Mouse (Mus musculus): ENCODE results near the gene Hsd3b7. TPM values are rescaled to one million over a fixed set of nuclear protein-coding genes. Genes with fewer than 3 reads are reported as not detected.

Gene Hsd3b7
- polyA plus RNA-seq, 1 experiment from 2014 or later: 18.7 TPM

GRCm38 (mm10) chr7:127810650-127811049, 10.2 kb downstream of the Hsd3b7 start:
- no peak overlapping the region for H3K9ac ChIP-seq (ENCODE audit: low read depth, low read length)
- no peaks in the 10 kb centered on the region for H3K9me3 ChIP-seq (ENCODE audit: control insufficient read depth, low read length)
- no peak overlapping the region for H3K4me2 ChIP-seq (replicated peaks; ENCODE audit: low read depth, low read length)
- ATAC-seq (ENCODE audit: low FRiP score, low TSS enrichment): no peak
- H3K4me3 ChIP-seq (ENCODE audit: low read length): no peak overlapping the region
- WGBS: 88% methylated on average over 10 of the region's 10 CpGs
- H3K27ac ChIP-seq (ENCODE audit: low read depth, low read length): no peak overlapping the region
- H3K27me3 ChIP-seq (ENCODE audit: control insufficient read depth, insufficient read depth, low read length): no peaks in the 10 kb centered on the region
- no peaks in the 10 kb centered on the region; the same call in 1 of the 2 replicates for H3K36me3 ChIP-seq (ENCODE audit: control insufficient read depth, insufficient read depth, low read length)
- peaks cover 2% of the 10 kb centered on the region; the same call in 1 of the 2 replicates for H3K4me1 ChIP-seq (ENCODE audit: control insufficient read depth, insufficient read depth, low read length)

DNA sequence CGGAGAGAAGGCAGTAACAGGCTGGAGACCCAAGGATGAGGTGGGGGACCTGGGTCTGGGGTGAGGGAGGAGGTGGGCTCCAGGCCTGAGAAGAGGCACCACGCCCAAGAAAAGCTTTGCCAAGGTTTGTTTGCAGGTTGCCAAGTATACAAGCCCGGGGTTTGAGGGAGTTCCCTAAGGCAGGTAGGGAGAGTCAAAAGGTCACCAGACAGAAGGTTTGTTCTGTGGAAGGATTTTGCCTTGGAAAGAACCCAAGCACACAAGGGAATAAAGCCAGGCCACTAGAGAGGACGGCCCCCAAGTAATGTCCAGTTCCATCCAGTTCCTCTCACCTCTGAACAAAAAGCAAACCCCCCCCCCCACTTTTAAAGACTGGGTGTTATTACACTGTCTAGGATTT, 10.8 kb downstream of the Hsd3b7 start:
- Histone ChIP-seq H3K4me3 (ENCODE audit: low read length) (no peak overlapping the region), H3K9me3 (ENCODE audit: control insufficient read depth, low read length) (no peaks in the 10 kb centered on the region), H3K27me3 (ENCODE audit: control insufficient read depth, insufficient read depth, low read length) (no peaks in the 10 kb centered on the region), H3K9ac (ENCODE audit: low read depth, low read length) (no peak overlapping the region), H3K27ac (ENCODE audit: low read depth, low read length) (no peak overlapping the region), H3K36me3 (ENCODE audit: control insufficient read depth, insufficient read depth, low read length) (no peaks in the 10 kb centered on the region; the same call in 1 of the 2 replicates), H3K4me2 (replicated peaks; ENCODE audit: low read depth, low read length) (no peak overlapping the region), H3K4me1 (ENCODE audit: control insufficient read depth, insufficient read depth, low read length) (peaks cover 5% of the 10 kb centered on the region; the same call in 1 of the 2 replicates)
- ATAC-seq (ENCODE audit: low FRiP score, low TSS enrichment): no peak
- 77% methylated on average over 4 of the region's 4 CpGs for WGBS

GRCm38 (mm10) chr7:127812292-127812691, 11.9 kb downstream of the Hsd3b7 start:
- Histone ChIP-seq H3K27me3 (ENCODE audit: control insufficient read depth, insufficient read depth, low read length) (no peaks in the 10 kb centered on the region), H3K9ac (ENCODE audit: low read depth, low read length) (no peak overlapping the region), H3K36me3 (ENCODE audit: control insufficient read depth, insufficient read depth, low read length) (no peaks in the 10 kb centered on the region; the same call in 1 of the 2 replicates), H3K4me1 (ENCODE audit: control insufficient read depth, insufficient read depth, low read length) (peaks cover 5% of the 10 kb centered on the region; the same call in 1 of the 2 replicates), H3K27ac (ENCODE audit: low read depth, low read length) (no peak overlapping the region), H3K4me2 (replicated peaks; ENCODE audit: low read depth, low read length) (no peak overlapping the region), H3K4me3 (ENCODE audit: low read length) (no peak overlapping the region), H3K9me3 (ENCODE audit: control insufficient read depth, low read length) (no peaks in the 10 kb centered on the region)
- ATAC-seq (ENCODE audit: low FRiP score, low TSS enrichment): no peak
- 91% methylated on average over 3 of the region's 3 CpGs for WGBS

- no peak overlapping the region for H3K4me2 ChIP-seq (replicated peaks; ENCODE audit: low read depth, low read length)
- no peak overlapping the region; the same call in 1 of the 2 replicates for H3K27ac ChIP-seq (ENCODE audit: low read depth, low read length)
- no peak overlapping the region for H3K9ac ChIP-seq (ENCODE audit: low read depth, low read length)
- H3K9me3 ChIP-seq (ENCODE audit: control insufficient read depth, low read length): no peaks in the 10 kb centered on the region
- ATAC-seq (ENCODE audit: low FRiP score, low TSS enrichment): no peak
- H3K4me1 ChIP-seq (ENCODE audit: control insufficient read depth, insufficient read depth, low read length): peaks cover 5% of the 10 kb centered on the region; the same call in 1 of the 2 replicates
- H3K4me3 ChIP-seq (ENCODE audit: low read length): no peak overlapping the region
- H3K27me3 ChIP-seq (ENCODE audit: control insufficient read depth, insufficient read depth, low read length): no peaks in the 10 kb centered on the region
- no peaks in the 10 kb centered on the region; the same call in 1 of the 2 replicates for H3K36me3 ChIP-seq (ENCODE audit: control insufficient read depth, insufficient read depth, low read length)
- 59% methylated on average over 4 of the region's 4 CpGs for WGBS
Measured at GRCm38 (mm10) chr7:127813821-127814220, 13.4 kb downstream of the Hsd3b7 start.

DNA sequence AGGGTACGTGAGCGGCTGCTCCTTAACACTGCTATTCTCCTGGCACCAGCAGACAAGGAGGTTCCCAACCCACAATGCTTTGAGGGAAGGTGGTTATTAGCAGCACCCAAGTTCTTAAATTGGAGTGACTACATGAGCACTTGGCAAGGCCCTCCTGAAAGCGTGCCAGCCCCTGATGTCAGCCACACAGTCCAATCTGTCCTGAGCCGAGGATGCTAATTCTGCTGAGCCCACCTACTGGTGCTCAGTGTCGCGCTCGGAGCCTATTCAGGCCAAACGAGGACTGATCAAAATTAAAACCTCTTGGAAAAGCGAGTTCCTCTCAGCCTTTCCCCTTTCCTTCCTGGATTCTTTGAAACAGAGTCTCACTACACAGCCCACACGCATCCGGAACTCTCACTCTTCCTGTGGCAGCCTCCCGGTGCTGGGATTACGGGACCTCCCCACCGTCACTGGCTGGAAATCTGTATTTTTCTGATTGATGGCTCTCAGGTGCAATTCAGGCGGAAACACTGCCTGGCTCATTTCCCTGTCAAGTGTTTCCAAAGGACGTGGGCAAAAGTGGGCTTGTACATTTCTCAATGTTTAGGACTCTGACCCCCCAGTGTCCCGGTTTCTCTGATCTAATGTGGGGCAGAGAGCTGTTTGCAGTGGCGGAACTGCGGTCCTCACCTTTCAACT, 14.0 kb downstream of the Hsd3b7 start:
- H3K27me3 ChIP-seq (ENCODE audit: control insufficient read depth, insufficient read depth, low read length): no peaks in the 10 kb centered on the region
- no peak overlapping the region for H3K4me2 ChIP-seq (replicated peaks; ENCODE audit: low read depth, low read length)
- H3K27ac ChIP-seq (ENCODE audit: low read depth, low read length): peak overlapping the region; percentile 17; the same call in 1 of the 2 replicates
- no peaks in the 10 kb centered on the region; the same call in 1 of the 2 replicates for H3K36me3 ChIP-seq (ENCODE audit: control insufficient read depth, insufficient read depth, low read length)
- H3K4me1 ChIP-seq (ENCODE audit: control insufficient read depth, insufficient read depth, low read length): peaks cover 5% of the 10 kb centered on the region; the same call in 1 of the 2 replicates
- H3K9me3 ChIP-seq (ENCODE audit: control insufficient read depth, low read length): no peaks in the 10 kb centered on the region
- no peak overlapping the region for H3K4me3 ChIP-seq (ENCODE audit: low read length)
- 64% methylated on average over 19 of the region's 19 CpGs for WGBS
- peak overlapping the region; percentile 18; the same call in 1 of the 2 replicates for H3K9ac ChIP-seq (ENCODE audit: low read depth, low read length)
- no peak for ATAC-seq (ENCODE audit: low FRiP score, low TSS enrichment)

DNA sequence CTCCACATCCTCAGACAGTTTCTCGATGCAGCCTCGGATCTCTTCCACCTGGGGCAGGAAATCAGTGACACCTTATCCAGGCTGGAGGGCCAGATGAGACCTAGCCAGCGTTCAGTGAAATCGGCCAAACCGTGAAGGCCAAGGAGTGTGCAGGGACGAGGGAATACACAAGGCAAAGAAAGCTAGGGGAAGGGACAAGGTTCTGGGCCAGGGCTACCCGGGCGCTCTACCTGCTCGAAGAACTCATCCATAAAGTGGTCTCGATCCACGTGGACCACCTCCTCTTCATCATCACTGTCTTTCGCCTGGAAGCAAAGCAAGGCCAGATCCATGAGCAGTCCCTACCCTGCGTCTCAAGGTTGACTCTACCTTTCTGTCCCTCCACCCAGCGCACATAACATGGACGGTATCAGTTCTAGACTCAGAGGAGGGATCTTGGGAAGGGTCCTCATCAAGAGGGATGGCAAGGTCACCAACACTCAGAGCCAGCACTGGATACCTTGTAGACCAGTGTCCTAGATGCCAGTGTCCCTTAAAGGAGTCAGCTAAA, 14.8 kb downstream of the Hsd3b7 start:
- Histone ChIP-seq H3K4me1 (ENCODE audit: control insufficient read depth, insufficient read depth, low read length) (peaks cover 5% of the 10 kb centered on the region; the same call in 1 of the 2 replicates), H3K4me2 (replicated peaks; ENCODE audit: low read depth, low read length) (no peak overlapping the region), H3K9me3 (ENCODE audit: control insufficient read depth, low read length) (no peaks in the 10 kb centered on the region), H3K9ac (ENCODE audit: low read depth, low read length) (peak overlapping the region; percentile 18; the same call in 1 of the 2 replicates), H3K36me3 (ENCODE audit: control insufficient read depth, insufficient read depth, low read length) (no peaks in the 10 kb centered on the region; the same call in 1 of the 2 replicates), H3K27ac (ENCODE audit: low read depth, low read length) (0 out of 2 replicates have a peak overlapping the region, but pooled peaks have one; percentile 17), H3K27me3 (ENCODE audit: control insufficient read depth, insufficient read depth, low read length) (no peaks in the 10 kb centered on the region), H3K4me3 (ENCODE audit: low read length) (no peak overlapping the region)
- 80% methylated on average over 15 of the region's 15 CpGs for WGBS
- no peak for ATAC-seq (ENCODE audit: low FRiP score, low TSS enrichment)

GRCm38 (mm10) chr7:127815954-127816821, 15.8 kb downstream of the Hsd3b7 start:
- H3K9me3 ChIP-seq (ENCODE audit: control insufficient read depth, low read length): no peaks in the 10 kb centered on the region
- H3K4me2 ChIP-seq (replicated peaks; ENCODE audit: low read depth, low read length): no peak overlapping the region
- 53% methylated on average over 15 of the region's 15 CpGs for WGBS
- H3K27me3 ChIP-seq (ENCODE audit: control insufficient read depth, insufficient read depth, low read length): no peaks in the 10 kb centered on the region
- ATAC-seq (ENCODE audit: low FRiP score, low TSS enrichment): peak; percentile 47
- H3K27ac ChIP-seq (ENCODE audit: low read depth, low read length): peak overlapping the region; percentile 51; the same call in 1 of the 2 replicates
- peaks cover 11% of the 10 kb centered on the region; the same call in 1 of the 2 replicates for H3K4me1 ChIP-seq (ENCODE audit: control insufficient read depth, insufficient read depth, low read length)
- H3K36me3 ChIP-seq (ENCODE audit: control insufficient read depth, insufficient read depth, low read length): no peaks in the 10 kb centered on the region; the same call in 1 of the 2 replicates
- H3K9ac ChIP-seq (ENCODE audit: low read depth, low read length): peak overlapping the region; percentile 31; the same call in 1 of the 2 replicates
- H3K4me3 ChIP-seq (ENCODE audit: low read length): no peak overlapping the region

- 64% methylated on average over 7 of the region's 7 CpGs for WGBS
Measured at GRCm38 (mm10) chr7:127817053-127817452, 16.6 kb downstream of the Hsd3b7 start.

More at GRCm38 (mm10) chr7:127817053-127817452, 16.6 kb downstream of the Hsd3b7 start:
- Histone ChIP-seq H3K4me2 (replicated peaks; ENCODE audit: low read depth, low read length) (no peak overlapping the region), H3K27me3 (ENCODE audit: control insufficient read depth, insufficient read depth, low read length) (no peaks in the 10 kb centered on the region), H3K9me3 (ENCODE audit: control insufficient read depth, low read length) (no peaks in the 10 kb centered on the region), H3K36me3 (ENCODE audit: control insufficient read depth, insufficient read depth, low read length) (no peaks in the 10 kb centered on the region; the same call in 1 of the 2 replicates), H3K9ac (ENCODE audit: low read depth, low read length) (no peak overlapping the region), H3K4me1 (ENCODE audit: control insufficient read depth, insufficient read depth, low read length) (peaks cover 11% of the 10 kb centered on the region; the same call in 1 of the 2 replicates), H3K4me3 (ENCODE audit: low read length) (no peak overlapping the region), H3K27ac (ENCODE audit: low read depth, low read length) (no peak overlapping the region)
- no peak for ATAC-seq (ENCODE audit: low FRiP score, low TSS enrichment)

All from kidney, embryonic 14.5 days (tissue).